Mouse (Mus musculus) brain, embryonic 18.5 days (tissue): ENCODE results near the gene Chml.

Experiments used
- DNase-seq: peaks from one replicate; pipeline ENCODE4 v3.0.0-alpha.2; 2012; ENCODE audit warnings: low read depth, low spot score

The Chml gene

GRCm38 (mm10) chr1:175659900-175660299, 32.8 kb downstream of the Chml start:
- no peak for DNase-seq

- no peak for DNase-seq
These were observed 44.1 kb downstream of the Chml start for GRCm38 (mm10) chr1:175648615-175649014.

GRCm38 (mm10) chr1:175646952-175647351, 45.7 kb downstream of the Chml start:
- DNase-seq, result no peak

GRCm38 (mm10) chr1:175643496-175644265, 49.0 kb downstream of the Chml start:
- DNase-seq, result no peak

DNA sequence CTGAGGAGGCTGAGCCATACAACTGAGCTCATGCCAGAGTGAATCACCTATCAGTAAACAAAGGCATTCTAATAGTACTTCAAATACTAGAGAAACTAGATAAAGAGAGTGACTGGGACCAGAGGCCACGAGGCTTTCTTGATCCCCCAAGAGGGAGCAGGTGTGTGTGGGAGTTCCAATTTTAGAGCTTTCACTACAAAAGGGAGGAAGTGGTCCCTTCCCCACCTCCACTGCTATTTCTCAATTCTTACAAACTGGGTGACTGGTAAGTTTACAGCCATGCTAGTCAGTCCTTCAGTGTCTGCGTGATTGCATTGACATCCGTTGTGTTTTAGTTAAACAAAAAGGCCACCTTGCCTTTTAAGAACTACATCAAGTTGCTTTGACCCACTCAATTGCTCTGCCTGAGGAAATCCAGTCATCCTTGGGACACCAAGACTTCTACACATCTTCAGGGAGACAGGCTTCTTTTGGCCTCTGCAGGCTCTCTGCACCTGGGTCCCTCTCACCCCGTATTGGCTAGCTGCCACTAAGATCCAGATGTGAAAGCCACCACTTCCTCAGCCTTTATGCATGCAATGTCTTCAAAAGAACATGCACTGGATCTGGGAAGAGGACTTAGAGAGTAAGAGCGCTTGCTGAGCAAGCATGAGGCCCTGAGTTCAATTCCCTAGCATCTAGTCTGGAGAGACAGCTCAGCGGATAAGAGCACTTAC, 52.1 kb downstream of the Chml start:
- DNase-seq, result no peak

DNA sequence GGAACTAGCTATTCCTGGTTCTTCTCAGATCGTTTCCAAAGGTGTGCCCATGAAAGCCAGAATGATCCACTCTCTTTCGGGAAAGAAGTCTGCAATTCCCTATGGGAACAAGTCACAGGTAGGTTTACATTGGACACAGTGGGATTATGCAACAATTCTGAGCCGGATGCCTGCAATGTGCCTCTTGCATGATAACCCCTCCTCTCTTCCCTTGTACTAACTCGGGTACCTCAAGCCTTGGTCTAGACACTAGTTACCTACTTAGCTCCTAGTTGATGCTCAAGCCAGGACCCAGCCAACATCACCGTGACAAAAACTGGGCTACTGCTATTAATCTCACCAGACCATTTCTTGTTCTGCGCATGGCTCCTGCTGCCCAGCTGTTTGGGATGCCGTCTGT, 53.6 kb downstream of the Chml start:
- DNase-seq, result no peak

DNA sequence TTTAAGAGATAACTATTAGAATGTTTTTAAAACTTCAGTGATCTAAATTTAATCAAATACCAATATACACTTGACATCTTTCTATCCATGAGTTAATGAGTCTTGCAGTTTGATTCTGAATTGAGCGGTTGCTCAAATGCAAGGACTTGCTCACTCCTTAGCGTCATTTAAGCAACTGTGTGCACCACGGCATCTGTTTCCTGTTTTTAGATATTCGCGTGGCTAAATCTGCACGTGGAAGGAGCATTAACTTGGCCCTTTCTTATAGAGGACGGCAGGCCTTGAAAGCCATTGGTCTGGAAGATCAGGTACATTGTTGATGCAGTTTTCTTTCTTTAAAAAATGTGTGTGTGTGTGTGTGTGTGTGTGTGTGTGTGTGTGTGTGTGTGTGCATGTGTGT, 55.0 kb downstream of the Chml start:
- no peak for DNase-seq

GRCm38 (mm10) chr1:175632470-175632869, 60.2 kb downstream of the Chml start:
- DNase-seq, result no peak
